Mouse (Mus musculus): ENCODE measurements around the gene Hist1h2ab.

- TF ChIP-seq POLR2A (IDR thresholded peaks at IDR 0.05; ENCODE audit: borderline replicate concordance, insufficient read depth, low read length): no peak
- no peak for TF ChIP-seq CTCF (IDR thresholded peaks at IDR 0.05; ENCODE audit: borderline replicate concordance, insufficient read depth, low read depth, low read length)
Observed at GRCm38 (mm10) chr13:23759251-23759771, 8.4 kb downstream of the Hist1h2ab start.

All from cerebellum, adult 2 months (tissue).